Mouse (Mus musculus) small intestine, adult 2 months (tissue): Measurements from ENCODE around the gene Pls1.

Experiments
- CTCF ChIP-seq: fragments of 200-500 bp; IDR thresholded peaks from 2 replicates; pipeline ENCODE4 v1.5.1; 2012; ENCODE audit warnings: low read depth, mild to moderate bottlenecking, control low read depth, inconsistent platforms, low read length, moderate library complexity, mixed read lengths; ENCODE audit not compliant: insufficient replicate concordance, insufficient read length; ENCODE audit errors: extremely low read depth
- POLR2A ChIP-seq: fragments of 200-500 bp; IDR thresholded peaks from 2 replicates; pipeline ENCODE4 v1.6.1; 2012; ENCODE audit warnings: low read depth, mild to moderate bottlenecking, control low read depth, inconsistent platforms, low read length, moderate library complexity

DNA sequence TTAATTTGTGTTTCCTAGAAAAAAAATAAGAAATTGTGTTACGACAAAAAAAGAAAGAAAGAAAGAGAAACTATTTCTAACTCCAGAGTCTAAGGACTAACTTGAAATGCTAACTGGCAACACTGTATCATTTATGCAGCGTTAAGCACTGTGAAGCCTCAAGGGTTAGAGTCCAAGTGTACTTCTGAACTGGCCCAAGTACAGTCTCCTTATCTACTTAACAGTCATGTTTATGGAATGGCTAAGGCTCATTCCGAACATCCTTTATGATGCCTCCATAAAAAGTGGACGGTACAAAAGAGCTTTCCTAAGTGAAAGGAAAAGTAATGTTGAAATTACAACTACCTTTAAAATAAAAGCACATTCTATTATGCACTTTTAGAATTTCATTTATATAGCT is 29.4 kb downstream of the Pls1 start:
- TF ChIP-seq CTCF, result no peak
- no peak for TF ChIP-seq POLR2A
